Mouse (Mus musculus) heart, embryonic 16.5 days (tissue): ENCODE results near the gene Gm20388. TPM values are rescaled to one million over a fixed set of nuclear protein-coding genes. Genes with fewer than 3 reads are reported as not detected.

Experiments used
- ATAC-seq: fragments of 200-750 bp; cut with Nextera tagmentation; replicated peaks from 2 replicates; pipeline ENCODE4 v1.8.0; 2017; ENCODE audit warnings: moderate number of reproducible peaks; ENCODE audit not compliant: insufficient read depth, low FRiP score; ENCODE audit errors: extremely low read depth
- H3K27ac ChIP-seq: fragments of 300-500 bp; sonication (generic); 2 replicates; pipeline ENCODE4 v1.5.1; 2014; ENCODE audit warnings: mild to moderate bottlenecking, low read length, control low read depth, moderate library complexity
- H3K27me3 ChIP-seq: fragments of 300-500 bp; sonication (generic); 2 replicates; pipeline ENCODE4 v1.6.1; 2014; ENCODE audit warnings: low read length, mixed read lengths; ENCODE audit not compliant: control insufficient read depth, insufficient read depth
- H3K36me3 ChIP-seq: fragments of 300-500 bp; sonication (generic); 2 replicates; pipeline ENCODE4 v1.6.1; 2014; ENCODE audit not compliant: control insufficient read depth, insufficient read depth
- H3K4me1 ChIP-seq: fragments of 300-500 bp; sonication (generic); 2 replicates; pipeline ENCODE4 v1.6.1; 2014; ENCODE audit warnings: low read length, mixed read lengths; ENCODE audit not compliant: control insufficient read depth, insufficient read depth
- H3K4me2 ChIP-seq: fragments of 300-500 bp; sonication (generic); 2 replicates; pipeline ENCODE4 v1.6.1; 2014; ENCODE audit warnings: low read depth, mild to moderate bottlenecking, control low read depth, low read length
- H3K4me3 ChIP-seq: fragments of 300-500 bp; sonication (generic); 2 replicates; pipeline ENCODE4 v1.5.1; 2014; ENCODE audit warnings: mild to moderate bottlenecking, control low read depth, low read length
- H3K9ac ChIP-seq: fragments of 300-500 bp; sonication (generic); 2 replicates; pipeline ENCODE4 v1.6.1; 2014; ENCODE audit warnings: low read length, control low read depth
- H3K9me3 ChIP-seq: fragments of 300-500 bp; sonication (generic); replicated peaks from 2 replicates; pipeline ENCODE4 v1.6.1; 2016; ENCODE audit warnings: low read length; ENCODE audit not compliant: control insufficient read depth
- WGBS: fragments of 180-500 bp; shearing (Covaris S2); extraction: QIAGEN DNeasy Blood & Tissue Kit; methylation state at CpG from one replicate; pipeline ENCODE4 v1.1.7; 2014; 5-methylcytosine and 5-hydroxymethylcytosine counted together
- polyA plus RNA-seq: library from polyadenylated mRNA; unstranded; fragments of >200 nt; fragmentation: Nextera tagmentation; extraction: Ambion mirVana; gene quantifications from 2 replicates; pipeline ENCODE4 v1.2.1, GENCODE M21; 2015

The Gm20388 gene
- polyA plus RNA-seq, 1 experiment from 2014 or later, result 4.5 TPM

- no peak overlapping the region for H3K9ac ChIP-seq
- H3K27me3 ChIP-seq, result peaks cover 3% of the 10 kb centered on the region; the same call in 1 of the 2 replicates
- WGBS, result 33% methylated on average over 9 of the region's 9 CpGs
- peaks cover 9% of the 10 kb centered on the region; the same call in 1 of the 2 replicates for H3K4me1 ChIP-seq
- no peak overlapping the region for H3K4me3 ChIP-seq
- no peak for ATAC-seq
- no peak overlapping the region for H3K27ac ChIP-seq
- H3K9me3 ChIP-seq, result no peaks in the 10 kb centered on the region
- H3K36me3 ChIP-seq, result no peaks in the 10 kb centered on the region
- H3K4me2 ChIP-seq, result no peak overlapping the region
Observed at GRCm38 (mm10) chr8:121188994-121189393, 1278.4 kb downstream of the Gm20388 start.

- WGBS, result 52% methylated on average over 8 of the region's 8 CpGs
- peaks cover 5% of the 10 kb centered on the region; the same call in 1 of the 2 replicates for H3K4me1 ChIP-seq
- no peaks in the 10 kb centered on the region for H3K9me3 ChIP-seq
- H3K27ac ChIP-seq, result no peak overlapping the region
- no peak overlapping the region for H3K9ac ChIP-seq
- H3K27me3 ChIP-seq, result peaks cover 7% of the 10 kb centered on the region; the same call in 1 of the 2 replicates
- no peaks in the 10 kb centered on the region for H3K36me3 ChIP-seq
- ATAC-seq, result no peak
- H3K4me2 ChIP-seq, result no peak overlapping the region
- no peak overlapping the region for H3K4me3 ChIP-seq
Observed at GRCm38 (mm10) chr8:121192451-121192850, 1281.8 kb downstream of the Gm20388 start.

- Histone ChIP-seq H3K9ac (no peak overlapping the region), H3K36me3 (no peaks in the 10 kb centered on the region), H3K4me2 (no peak overlapping the region), H3K9me3 (no peaks in the 10 kb centered on the region), H3K4me1 (no peaks in the 10 kb centered on the region), H3K4me3 (no peak overlapping the region), H3K27me3 (peaks cover 9% of the 10 kb centered on the region), H3K27ac (no peak overlapping the region)
- ATAC-seq, result no peak
- 77% methylated on average over 7 of the region's 7 CpGs for WGBS
Observed at GRCm38 (mm10) chr8:121195970-121196369, 1285.3 kb downstream of the Gm20388 start.

GRCm38 (mm10) chr8:121196726-121197668 is 1286.4 kb downstream of the Gm20388 start:
- peaks cover 4% of the 10 kb centered on the region; the same call in 1 of the 2 replicates for H3K4me1 ChIP-seq
- no peak overlapping the region for H3K9ac ChIP-seq
- H3K27me3 ChIP-seq, result peaks cover 5% of the 10 kb centered on the region
- no peak for ATAC-seq
- H3K4me3 ChIP-seq, result no peak overlapping the region
- H3K27ac ChIP-seq, result no peak overlapping the region
- no peaks in the 10 kb centered on the region for H3K36me3 ChIP-seq
- 70% methylated on average over 16 of the region's 16 CpGs for WGBS
- H3K4me2 ChIP-seq, result no peak overlapping the region
- no peaks in the 10 kb centered on the region for H3K9me3 ChIP-seq

- no peak overlapping the region for H3K4me2 ChIP-seq
- 40% methylated on average over 12 of the region's 12 CpGs for WGBS
- H3K4me3 ChIP-seq, result no peak overlapping the region
- H3K9me3 ChIP-seq, result no peaks in the 10 kb centered on the region
- peaks cover 3% of the 10 kb centered on the region; the same call in 1 of the 2 replicates for H3K27me3 ChIP-seq
- peaks cover 4% of the 10 kb centered on the region; the same call in 1 of the 2 replicates for H3K4me1 ChIP-seq
- H3K9ac ChIP-seq, result no peak overlapping the region
- H3K36me3 ChIP-seq, result no peaks in the 10 kb centered on the region
- no peak overlapping the region for H3K27ac ChIP-seq
- no peak for ATAC-seq
Observed at GRCm38 (mm10) chr8:121200069-121200468, 1289.4 kb downstream of the Gm20388 start.

GRCm38 (mm10) chr8:121200979-121201378 is 1290.3 kb downstream of the Gm20388 start:
- Histone ChIP-seq H3K27ac (peak overlapping the region; percentile 31; the same call in 1 of the 2 replicates), H3K9ac (no peak overlapping the region)

GRCm38 (mm10) chr8:121201651-121202050 is 1291.0 kb downstream of the Gm20388 start:
- H3K36me3 ChIP-seq, result no peaks in the 10 kb centered on the region
- no peak for ATAC-seq
- peaks cover 4% of the 10 kb centered on the region; the same call in 1 of the 2 replicates for H3K4me1 ChIP-seq
- H3K9me3 ChIP-seq, result no peaks in the 10 kb centered on the region
- H3K9ac ChIP-seq, result no peak overlapping the region
- 63% methylated on average over 7 of the region's 7 CpGs for WGBS
- H3K4me2 ChIP-seq, result no peak overlapping the region
- H3K27ac ChIP-seq, result peak overlapping the region; percentile 31
- H3K4me3 ChIP-seq, result no peak overlapping the region
- H3K27me3 ChIP-seq, result peaks cover 2% of the 10 kb centered on the region; the same call in 1 of the 2 replicates

More at GRCm38 (mm10) chr8:121200979-121201378, 1290.3 kb downstream of the Gm20388 start:
- H3K4me3 ChIP-seq, result no peak overlapping the region
- peak; percentile 79 for ATAC-seq
- peaks cover 4% of the 10 kb centered on the region; the same call in 1 of the 2 replicates for H3K4me1 ChIP-seq
- WGBS, result 20% methylated on average over 3 of the region's 3 CpGs
- no peak overlapping the region for H3K4me2 ChIP-seq
- no peaks in the 10 kb centered on the region for H3K36me3 ChIP-seq
- H3K9me3 ChIP-seq, result no peaks in the 10 kb centered on the region
- H3K27me3 ChIP-seq, result peaks cover 2% of the 10 kb centered on the region; the same call in 1 of the 2 replicates

GRCm38 (mm10) chr8:121203612-121204376 is 1293.2 kb downstream of the Gm20388 start:
- ATAC-seq, result no peak
- Histone ChIP-seq H3K4me3 (no peak overlapping the region), H3K9me3 (no peaks in the 10 kb centered on the region), H3K27me3 (peaks cover 2% of the 10 kb centered on the region; the same call in 1 of the 2 replicates), H3K4me1 (peaks cover 4% of the 10 kb centered on the region; the same call in 1 of the 2 replicates), H3K27ac (no peak overlapping the region), H3K4me2 (no peak overlapping the region), H3K9ac (no peak overlapping the region), H3K36me3 (no peaks in the 10 kb centered on the region)
- 68% methylated on average over 19 of the region's 19 CpGs for WGBS
